Mouse (Mus musculus): Measurements from ENCODE around the gene Sspn. TPM values are rescaled to one million over a fixed set of nuclear protein-coding genes. Genes with fewer than 3 reads are reported as not detected.

Gene Sspn
- polyA plus RNA-seq, 1 experiment: not detected

- TF ChIP-seq FLI1 (IDR thresholded peaks at IDR 0.05; ENCODE audit: low read length) (no peak), GATA1 (IDR thresholded peaks at IDR 0.05; ENCODE audit: borderline replicate concordance, low read length) (no peak)
- peaks cover 11% of the 10 kb centered on the region for H3K9me3 ChIP-seq
- H3K4me3 ChIP-seq (replicated peaks): no peak overlapping the region
- H3K4me1 ChIP-seq: peaks cover 21% of the 10 kb centered on the region
- H3K27me3 ChIP-seq (replicated peaks): peaks cover 10% of the 10 kb centered on the region
- H3K36me3 ChIP-seq (replicated peaks; ENCODE audit: low read length): no peaks in the 10 kb centered on the region
Observed at GRCm38 (mm10) chr6:145982335-145982734, 50.9 kb downstream of the Sspn start.

- Histone ChIP-seq H3K4me3 (replicated peaks) (no peak overlapping the region), H3K9me3 (no peaks in the 10 kb centered on the region), H3K27me3 (replicated peaks) (peaks cover 20% of the 10 kb centered on the region), H3K36me3 (replicated peaks; ENCODE audit: low read length) (no peaks in the 10 kb centered on the region), H3K4me1 (peaks cover 7% of the 10 kb centered on the region; the same call in 1 of the 2 replicates)
- TF ChIP-seq FLI1 (IDR thresholded peaks at IDR 0.05; ENCODE audit: low read length) (no peak), GATA1 (IDR thresholded peaks at IDR 0.05; ENCODE audit: borderline replicate concordance, low read length) (no peak)
Observed at GRCm38 (mm10) chr6:145990578-145990977, 59.1 kb downstream of the Sspn start.

- TF ChIP-seq FLI1 (IDR thresholded peaks at IDR 0.05; ENCODE audit: low read length) (no peak), GATA1 (IDR thresholded peaks at IDR 0.05; ENCODE audit: borderline replicate concordance, low read length) (no peak)
- Histone ChIP-seq H3K4me1 (no peaks in the 10 kb centered on the region; the same call in 1 of the 2 replicates), H3K27me3 (replicated peaks) (peaks cover 19% of the 10 kb centered on the region), H3K9me3 (no peaks in the 10 kb centered on the region), H3K36me3 (replicated peaks; ENCODE audit: low read length) (no peaks in the 10 kb centered on the region), H3K4me3 (replicated peaks) (no peak overlapping the region)
Observed at GRCm38 (mm10) chr6:145992526-145992925, 61.1 kb downstream of the Sspn start.

- Histone ChIP-seq H3K9me3 (no peaks in the 10 kb centered on the region), H3K36me3 (replicated peaks; ENCODE audit: low read length) (no peaks in the 10 kb centered on the region), H3K27me3 (replicated peaks) (peaks cover 20% of the 10 kb centered on the region), H3K4me3 (replicated peaks) (no peak overlapping the region), H3K4me1 (no peaks in the 10 kb centered on the region; the same call in 1 of the 2 replicates)
- no peak for TF ChIP-seq FLI1 (IDR thresholded peaks at IDR 0.05; ENCODE audit: low read length)
- TF ChIP-seq GATA1 (IDR thresholded peaks at IDR 0.05; ENCODE audit: borderline replicate concordance, low read length): no peak
Observed at GRCm38 (mm10) chr6:145992985-145993384, 61.5 kb downstream of the Sspn start.

GRCm38 (mm10) chr6:145998314-145999007 lies 67.0 kb downstream of the Sspn start:
- Histone ChIP-seq H3K4me1 (no peaks in the 10 kb centered on the region), H3K27me3 (replicated peaks) (peaks cover 50% of the 10 kb centered on the region), H3K4me3 (replicated peaks) (no peak overlapping the region), H3K36me3 (replicated peaks; ENCODE audit: low read length) (no peaks in the 10 kb centered on the region), H3K9me3 (no peaks in the 10 kb centered on the region)
- TF ChIP-seq FLI1 (IDR thresholded peaks at IDR 0.05; ENCODE audit: low read length): no peak
- no peak for TF ChIP-seq GATA1 (IDR thresholded peaks at IDR 0.05; ENCODE audit: borderline replicate concordance, low read length)

- H3K9me3 ChIP-seq: no peaks in the 10 kb centered on the region
- no peaks in the 10 kb centered on the region; the same call in 1 of the 2 replicates for H3K4me1 ChIP-seq
- H3K4me3 ChIP-seq (replicated peaks): no peak overlapping the region
- H3K36me3 ChIP-seq (replicated peaks; ENCODE audit: low read length): no peaks in the 10 kb centered on the region
- no peak for TF ChIP-seq FLI1 (IDR thresholded peaks at IDR 0.05; ENCODE audit: low read length)
- peaks cover 68% of the 10 kb centered on the region for H3K27me3 ChIP-seq (replicated peaks)
Observed at GRCm38 (mm10) chr6:146000767-146001166, 69.3 kb downstream of the Sspn start.

- Histone ChIP-seq H3K9me3 (no peaks in the 10 kb centered on the region), H3K4me1 (no peaks in the 10 kb centered on the region; the same call in 1 of the 2 replicates), H3K36me3 (replicated peaks; ENCODE audit: low read length) (no peaks in the 10 kb centered on the region), H3K27me3 (replicated peaks) (peaks cover 74% of the 10 kb centered on the region), H3K4me3 (replicated peaks) (no peak overlapping the region)
- no peak for TF ChIP-seq FLI1 (IDR thresholded peaks at IDR 0.05; ENCODE audit: low read length)
- no peak for TF ChIP-seq GATA1 (IDR thresholded peaks at IDR 0.05; ENCODE audit: borderline replicate concordance, low read length)
Observed at GRCm38 (mm10) chr6:146001396-146002191, 70.2 kb downstream of the Sspn start.

GRCm38 (mm10) chr6:146004174-146004601 lies 72.7 kb downstream of the Sspn start:
- no peaks in the 10 kb centered on the region for H3K9me3 ChIP-seq
- peaks cover 5% of the 10 kb centered on the region; the same call in 1 of the 2 replicates for H3K4me1 ChIP-seq
- peaks cover 84% of the 10 kb centered on the region for H3K27me3 ChIP-seq (replicated peaks)
- H3K4me3 ChIP-seq (replicated peaks): no peak overlapping the region
- H3K36me3 ChIP-seq (replicated peaks; ENCODE audit: low read length): no peaks in the 10 kb centered on the region
- TF ChIP-seq FLI1 (IDR thresholded peaks at IDR 0.05; ENCODE audit: low read length) (no peak), GATA1 (IDR thresholded peaks at IDR 0.05; ENCODE audit: borderline replicate concordance, low read length) (no peak)

GRCm38 (mm10) chr6:146005129-146005886 lies 73.9 kb downstream of the Sspn start:
- no peak for TF ChIP-seq GATA1 (IDR thresholded peaks at IDR 0.05; ENCODE audit: borderline replicate concordance, low read length)
- no peak for TF ChIP-seq FLI1 (IDR thresholded peaks at IDR 0.05; ENCODE audit: low read length)
- Histone ChIP-seq H3K36me3 (replicated peaks; ENCODE audit: low read length) (no peaks in the 10 kb centered on the region), H3K4me1 (peaks cover 5% of the 10 kb centered on the region; the same call in 1 of the 2 replicates), H3K9me3 (no peaks in the 10 kb centered on the region), H3K4me3 (replicated peaks) (no peak overlapping the region), H3K27me3 (replicated peaks) (peaks cover 86% of the 10 kb centered on the region)

All from megakaryocyte, embryonic 14.5 days (primary cell).